Mouse (Mus musculus): Measurements from ENCODE around the gene Klrc1. TPM values are rescaled to one million over a fixed set of nuclear protein-coding genes. Genes with fewer than 3 reads are reported as not detected.
A peak's percentile ranks its signal among the peaks of the same experiment; 100 is the strongest.
"Not testable (repeated sequence)": the region's sequence is repeated elsewhere in the genome, so short reads cannot be mapped to it uniquely, and the experiment has no call there.

Klrc1 gene
- 0.30 and 0.61 TPM in 2 replicates for polyA plus RNA-seq (2015; fragmentation: Nextera tagmentation; extraction: Ambion mirVana)

GRCm38 (mm10) chr6:129678873-129679272 lies at the start of gene Klrc1:
Klrc1 (minus strand) TSS chr6:129678973.
- no peak within 1 kb of the TSS for H3K27ac ChIP-seq (ENCODE audit: low read length)
- ATAC-seq, result no peak
- H3K4me1 ChIP-seq (ENCODE audit: insufficient read depth, low read depth, low read length), result no peaks in the 10 kb centered on the region
- no peaks in the 10 kb centered on the region for H3K36me3 ChIP-seq (ENCODE audit: insufficient read depth, low read length)
- DNase-seq (ENCODE audit: low spot score), result no peak
- TF ChIP-seq CTCF (IDR thresholded peaks at IDR 0.05), result no peak
- no peak for TF ChIP-seq EP300 (IDR thresholded peaks at IDR 0.05)
- no peak within 1 kb of the TSS for H3K4me2 ChIP-seq (replicated peaks; ENCODE audit: low read depth, low read length)
- H3K9ac ChIP-seq (replicated peaks; ENCODE audit: low read depth), result no peak within 1 kb of the TSS
- H3K4me3 ChIP-seq (ENCODE audit: low read depth, low read length), result no peak within 1 kb of the TSS
- H3K9me3 ChIP-seq (ENCODE audit: low read length), result no peaks in the 10 kb centered on the region
- H3K27me3 ChIP-seq (replicated peaks; ENCODE audit: insufficient read depth, low read length), result no peaks in the 10 kb centered on the region
- WGBS, result 73% methylated on average over 3 of the region's 3 CpGs

- Histone ChIP-seq H3K4me2 (replicated peaks; ENCODE audit: low read depth, low read length) (no peak overlapping the region), H3K27ac (ENCODE audit: low read length) (no peak overlapping the region), H3K4me3 (ENCODE audit: low read depth, low read length) (no peak overlapping the region), H3K27me3 (replicated peaks; ENCODE audit: insufficient read depth, low read length) (no peaks in the 10 kb centered on the region), H3K4me1 (ENCODE audit: insufficient read depth, low read depth, low read length) (no peaks in the 10 kb centered on the region), H3K36me3 (ENCODE audit: insufficient read depth, low read length) (no peaks in the 10 kb centered on the region), H3K9me3 (ENCODE audit: low read length) (no peaks in the 10 kb centered on the region), H3K9ac (replicated peaks; ENCODE audit: low read depth) (no peak overlapping the region)
- 80% methylated on average over 1 of the region's 1 CpGs for WGBS
- TF ChIP-seq EP300 (IDR thresholded peaks at IDR 0.05), result no peak
- no peak for TF ChIP-seq CTCF (IDR thresholded peaks at IDR 0.05)
- ATAC-seq, result no peak
- no peak for DNase-seq (ENCODE audit: low spot score)
These were observed 48.5 kb upstream of the Klrc1 start for GRCm38 (mm10) chr6:129727237-129727636.

- no peak for TF ChIP-seq CTCF (IDR thresholded peaks at IDR 0.05)
- TF ChIP-seq EP300 (IDR thresholded peaks at IDR 0.05), result no peak
- Histone ChIP-seq H3K9ac (replicated peaks; ENCODE audit: low read depth) (no peak overlapping the region), H3K4me2 (replicated peaks; ENCODE audit: low read depth, low read length) (no peak overlapping the region), H3K4me3 (ENCODE audit: low read depth, low read length) (no peak overlapping the region), H3K9me3 (ENCODE audit: low read length) (no peaks in the 10 kb centered on the region), H3K4me1 (ENCODE audit: insufficient read depth, low read depth, low read length) (no peaks in the 10 kb centered on the region), H3K27ac (ENCODE audit: low read length) (no peak overlapping the region), H3K27me3 (replicated peaks; ENCODE audit: insufficient read depth, low read length) (no peaks in the 10 kb centered on the region), H3K36me3 (ENCODE audit: insufficient read depth, low read length) (no peaks in the 10 kb centered on the region)
- WGBS, result 46% methylated on average over 1 of the region's 1 CpGs
- DNase-seq (ENCODE audit: low spot score) (no peak), ATAC-seq (no peak)
These were observed 42.6 kb upstream of the Klrc1 start for GRCm38 (mm10) chr6:129721390-129721789.

- ATAC-seq, result no peak
- WGBS, result 20% methylated on average over 3 of the region's 3 CpGs
- TF ChIP-seq EP300 (IDR thresholded peaks at IDR 0.05) (no peak), CTCF (IDR thresholded peaks at IDR 0.05) (no peak)
These were observed 41.7 kb upstream of the Klrc1 start for GRCm38 (mm10) chr6:129720487-129720886.

GRCm38 (mm10) chr6:129717032-129717431 lies 38.3 kb upstream of the Klrc1 start, which contains the start of gene Klri1:
Klri1 (minus strand) TSS chr6:129717132.
- Histone ChIP-seq H3K4me1 (ENCODE audit: insufficient read depth, low read depth, low read length) (no peaks in the 10 kb centered on the region), H3K36me3 (ENCODE audit: insufficient read depth, low read length) (no peaks in the 10 kb centered on the region), H3K9ac (replicated peaks; ENCODE audit: low read depth) (no peak within 1 kb of the TSS), H3K4me3 (ENCODE audit: low read depth, low read length) (no peak within 1 kb of the TSS), H3K9me3 (ENCODE audit: low read length) (no peaks in the 10 kb centered on the region), H3K4me2 (replicated peaks; ENCODE audit: low read depth, low read length) (no peak within 1 kb of the TSS), H3K27ac (ENCODE audit: low read length) (no peak within 1 kb of the TSS), H3K27me3 (replicated peaks; ENCODE audit: insufficient read depth, low read length) (no peaks in the 10 kb centered on the region)
- TF ChIP-seq CTCF (IDR thresholded peaks at IDR 0.05), result no peak
- no peak for TF ChIP-seq EP300 (IDR thresholded peaks at IDR 0.05)
- DNase-seq (ENCODE audit: low spot score), result no peak
- ATAC-seq, result no peak
- WGBS, result 86% methylated on average over 4 of the region's 4 CpGs

More at GRCm38 (mm10) chr6:129720487-129720886, 41.7 kb upstream of the Klrc1 start:
- Histone ChIP-seq H3K27ac (ENCODE audit: low read length) (no peak overlapping the region), H3K4me3 (ENCODE audit: low read depth, low read length) (no peak overlapping the region), H3K27me3 (replicated peaks; ENCODE audit: insufficient read depth, low read length) (no peaks in the 10 kb centered on the region), H3K4me1 (ENCODE audit: insufficient read depth, low read depth, low read length) (no peaks in the 10 kb centered on the region), H3K9ac (replicated peaks; ENCODE audit: low read depth) (no peak overlapping the region), H3K9me3 (ENCODE audit: low read length) (no peaks in the 10 kb centered on the region), H3K36me3 (ENCODE audit: insufficient read depth, low read length) (no peaks in the 10 kb centered on the region), H3K4me2 (replicated peaks; ENCODE audit: low read depth, low read length) (no peak overlapping the region)
- DNase-seq (ENCODE audit: low spot score), result no peak

GRCm38 (mm10) chr6:129713566-129713965 lies 34.8 kb upstream of the Klrc1 start:
- ATAC-seq, result no peak
- no peak overlapping the region for H3K27ac ChIP-seq (ENCODE audit: low read length)
- no peak overlapping the region for H3K4me2 ChIP-seq (replicated peaks; ENCODE audit: low read depth, low read length)
- no peak overlapping the region for H3K4me3 ChIP-seq (ENCODE audit: low read depth, low read length)
- WGBS, result 17% methylated on average over 1 of the region's 1 CpGs
- peak; percentile 24 for DNase-seq (ENCODE audit: low spot score)
- no peaks in the 10 kb centered on the region for H3K36me3 ChIP-seq (ENCODE audit: insufficient read depth, low read length)
- no peaks in the 10 kb centered on the region for H3K4me1 ChIP-seq (ENCODE audit: insufficient read depth, low read depth, low read length)
- no peaks in the 10 kb centered on the region for H3K9me3 ChIP-seq (ENCODE audit: low read length)
- H3K27me3 ChIP-seq (replicated peaks; ENCODE audit: insufficient read depth, low read length), result no peaks in the 10 kb centered on the region
- TF ChIP-seq EP300 (IDR thresholded peaks at IDR 0.05) (no peak), CTCF (IDR thresholded peaks at IDR 0.05) (no peak)
- no peak overlapping the region for H3K9ac ChIP-seq (replicated peaks; ENCODE audit: low read depth)

- not testable (repeated sequence) for H3K9me3 ChIP-seq (ENCODE audit: low read length)
These were observed 12.7 kb upstream of the Klrc1 start for GRCm38 (mm10) chr6:129691436-129691835.

More at GRCm38 (mm10) chr6:129691436-129691835, 12.7 kb upstream of the Klrc1 start:
- ATAC-seq; H3K4me2 ChIP-seq (replicated peaks; ENCODE audit: low read depth, low read length); H3K9ac ChIP-seq (replicated peaks; ENCODE audit: low read depth); H3K36me3 ChIP-seq (ENCODE audit: insufficient read depth, low read length); H3K27ac ChIP-seq (ENCODE audit: low read length); H3K4me3 ChIP-seq (ENCODE audit: low read depth, low read length); DNase-seq (ENCODE audit: low spot score); H3K4me1 ChIP-seq (ENCODE audit: insufficient read depth, low read depth, low read length); H3K27me3 ChIP-seq (replicated peaks; ENCODE audit: insufficient read depth, low read length): not testable (repeated sequence)
- 70% methylated on average over 10 of the region's 10 CpGs for WGBS

Measured in lung, postnatal 0 days (tissue).